Mouse (Mus musculus) CH12.LX (cell line): ENCODE results near the gene Haus3. TPM values are rescaled to one million over a fixed set of nuclear protein-coding genes. Genes with fewer than 3 reads are reported as not detected.

Experiments used
- DNase-seq: peaks from one replicate; pipeline ENCODE4 v3.0.0-alpha.2; 2013; ENCODE audit errors: extremely low read depth
- H3K27ac ChIP-seq: 2 replicates; pipeline ENCODE4 v1.5.1; 2012; ENCODE audit warnings: low read depth, mild to moderate bottlenecking, control low read depth, moderate library complexity; ENCODE audit not compliant: insufficient read depth
- H3K27me3 ChIP-seq: replicated peaks from 2 replicates; pipeline ENCODE3; 2012; ENCODE audit warnings: inconsistent platforms
- H3K36me3 ChIP-seq, 2 experiments: replicated peaks in 1 of 2; 2 replicates each; pipeline versions ENCODE3 to v1.6.1; 2012; ENCODE audit warnings: inconsistent platforms in 1 of 2, low read length in 1 of 2, mild to moderate bottlenecking in 1 of 2, mixed read lengths in 1 of 2, moderate library complexity in 1 of 2; ENCODE audit not compliant: control insufficient read depth in 1 of 2, insufficient read depth in 1 of 2
- H3K4me1 ChIP-seq, 2 experiments: 2 replicates each; pipeline ENCODE4 v1.6.1; 2012; ENCODE audit warnings: inconsistent platforms in 1 of 2, moderate library complexity in 1 of 2; ENCODE audit not compliant: insufficient read depth in 2 of 2, control insufficient read depth in 1 of 2
- H3K4me2 ChIP-seq: 2 replicates; pipeline ENCODE4 v1.6.1; 2012; ENCODE audit warnings: low read depth, mild to moderate bottlenecking, control low read depth; ENCODE audit not compliant: poor library complexity, insufficient read depth, severe bottlenecking
- H3K4me3 ChIP-seq, 3 experiments: fragments of 150-350 bp in 1 of 3; sonication (generic) in 1 of 3; replicated peaks in 1 of 3; 2 replicates each; pipeline versions ENCODE3 to v1.5.1; 2011 to 2012; ENCODE audit warnings: low read depth in 2 of 3, low read length in 2 of 3, mild to moderate bottlenecking in 2 of 3, moderate library complexity in 2 of 3, control low read depth in 1 of 3, improper control_type of control experiment in 1 of 3, inconsistent platforms in 1 of 3, mixed read lengths in 1 of 3; ENCODE audit not compliant: poor library complexity in 1 of 3
- H3K79me2 ChIP-seq: replicated peaks from 2 replicates; pipeline ENCODE4 v1.6.1; 2012; ENCODE audit warnings: mild to moderate bottlenecking, moderate library complexity; ENCODE audit not compliant: control insufficient read depth, poor library complexity, insufficient read depth, severe bottlenecking; ENCODE audit errors: extremely low read depth
- H3K9ac ChIP-seq: 2 replicates; pipeline ENCODE4 v1.6.1; 2012; ENCODE audit warnings: low read depth, mild to moderate bottlenecking, control low read depth, moderate library complexity; ENCODE audit not compliant: insufficient read depth
- H3K9me3 ChIP-seq: replicated peaks from 2 replicates; pipeline ENCODE3; 2012; ENCODE audit warnings: low read length, inconsistent platforms, mixed read lengths
- E2F4 ChIP-seq: IDR thresholded peaks from 2 replicates; pipeline ENCODE4 v1.6.1; 2011; ENCODE audit warnings: low read depth, low read length, improper control_type of control experiment; ENCODE audit not compliant: insufficient replicate concordance
- EP300 ChIP-seq: IDR thresholded peaks from 2 replicates; pipeline ENCODE4 v1.6.1; 2011; ENCODE audit warnings: low read length, improper control_type of control experiment
- GABPA ChIP-seq: IDR thresholded peaks from 2 replicates; pipeline ENCODE4 v1.6.1; 2012; ENCODE audit warnings: low read depth, low read length, improper control_type of control experiment, inconsistent platforms; ENCODE audit not compliant: insufficient replicate concordance
- HCFC1 ChIP-seq: IDR thresholded peaks from 2 replicates; pipeline ENCODE4 v1.6.1; 2012; ENCODE audit warnings: low read depth, mild to moderate bottlenecking, inconsistent platforms, low read length, improper control_type of control experiment
- JUN ChIP-seq: IDR thresholded peaks from 2 replicates; pipeline ENCODE4 v1.6.1; 2011; ENCODE audit warnings: low read depth, mild to moderate bottlenecking, low read length, improper control_type of control experiment, moderate library complexity; ENCODE audit not compliant: insufficient read depth
- JUND ChIP-seq: conservative IDR thresholded peaks from 2 replicates; pipeline ENCODE4 v1.6.1; 2011; ENCODE audit warnings: low read depth, low read length, improper control_type of control experiment
- KAT2A ChIP-seq: IDR thresholded peaks from 2 replicates; pipeline ENCODE4 v1.6.1; 2012; ENCODE audit warnings: low read length, improper control_type of control experiment, inconsistent platforms; ENCODE audit not compliant: insufficient replicate concordance
- MAFK ChIP-seq: IDR thresholded peaks from 2 replicates; pipeline ENCODE4 v1.6.1; 2011; ENCODE audit warnings: low read length, improper control_type of control experiment; ENCODE audit not compliant: insufficient replicate concordance
- MAZ ChIP-seq: IDR thresholded peaks from 2 replicates; pipeline ENCODE4 v1.6.1; 2012; ENCODE audit warnings: low read depth, mild to moderate bottlenecking, inconsistent platforms, low read length, improper control_type of control experiment, moderate library complexity
- MXI1 ChIP-seq: IDR thresholded peaks from 2 replicates; pipeline ENCODE4 v1.6.1; 2011; ENCODE audit warnings: mild to moderate bottlenecking, low read depth, low read length, improper control_type of control experiment
- MYC ChIP-seq: IDR thresholded peaks from 2 replicates; pipeline ENCODE4 v1.6.1; 2011; ENCODE audit warnings: low read depth, mild to moderate bottlenecking, improper control_type of control experiment, low read length
- NRF1 ChIP-seq: IDR thresholded peaks from 2 replicates; pipeline ENCODE4 v1.6.1; 2014; ENCODE audit warnings: low read depth, mild to moderate bottlenecking, inconsistent platforms, low read length, improper control_type of control experiment, moderate library complexity
- PAX5 ChIP-seq: IDR thresholded peaks from 2 replicates; pipeline ENCODE4 v1.6.1; 2012; ENCODE audit warnings: low read length, inconsistent platforms, mixed read lengths
- POLR2AphosphoS2 ChIP-seq: IDR thresholded peaks from 2 replicates; pipeline ENCODE4 v1.6.1; 2011; ENCODE audit warnings: low read depth, low read length, improper control_type of control experiment
- RAD21 ChIP-seq: IDR thresholded peaks from 2 replicates; pipeline ENCODE4 v1.6.1; 2011; ENCODE audit warnings: low read depth, mild to moderate bottlenecking, low read length, improper control_type of control experiment, moderate library complexity
- RCOR1 ChIP-seq: conservative IDR thresholded peaks from 2 replicates; pipeline ENCODE4 v1.6.1; 2012; ENCODE audit warnings: low read depth, mild to moderate bottlenecking, inconsistent platforms, low read length, improper control_type of control experiment
- SIN3A ChIP-seq: IDR thresholded peaks from 2 replicates; pipeline ENCODE4 v1.6.1; 2012; ENCODE audit warnings: low read length, improper control_type of control experiment, inconsistent platforms
- SMC3 ChIP-seq: IDR thresholded peaks from 2 replicates; pipeline ENCODE4 v1.6.1; 2011; ENCODE audit warnings: low read depth, low read length, improper control_type of control experiment
- TBP ChIP-seq: conservative IDR thresholded peaks from 2 replicates; pipeline ENCODE4 v1.6.1; 2011; ENCODE audit warnings: low read depth, low read length, improper control_type of control experiment
- USF1 ChIP-seq: IDR thresholded peaks from 2 replicates; pipeline ENCODE4 v1.6.1; 2014; ENCODE audit warnings: low read depth, mild to moderate bottlenecking, inconsistent platforms, low read length, improper control_type of control experiment
- USF2 ChIP-seq: conservative IDR thresholded peaks from 2 replicates; pipeline ENCODE4 v1.6.1; 2011; ENCODE audit warnings: low read depth, low read length, improper control_type of control experiment
- ZKSCAN1 ChIP-seq: IDR thresholded peaks from 2 replicates; pipeline ENCODE4 v1.6.1; 2012; ENCODE audit warnings: low read depth, inconsistent platforms, low read length, improper control_type of control experiment, borderline replicate concordance
- ZNF384 ChIP-seq: IDR thresholded peaks from 2 replicates; pipeline ENCODE4 v1.6.1; 2012; ENCODE audit warnings: low read depth, low read length, improper control_type of control experiment, inconsistent platforms
- dilution Hi-C: fragments of 300-500 bp; cut with MboI; formaldehyde crosslinking; loops from 2 replicates; pipeline ENCODE4 v1.14.3; 2020; ENCODE audit warnings: low sequenced_read_pairs; ENCODE audit not compliant: extremely low pct_unique_long_range_greater_than_20kb, extremely low pct_ligation_motif_present
- in situ Hi-C: fragments of 300-500 bp; cut with MboI; formaldehyde crosslinking; loops from 3 replicates; pipeline ENCODE4 v1.14.3; 2019; ENCODE audit warnings: low sequenced_read_pairs, low pct_ligation_motif_present, low pct_unique_long_range_greater_than_20kb, mixed read lengths
- polyA plus RNA-seq: library from polyadenylated mRNA; unstranded; fragments of >175 nt; gene quantifications from 2 replicates; pipeline ENCODE4 v1.2.1, GENCODE M21; 2012; ENCODE audit warnings: low read depth; ENCODE audit not compliant: insufficient read length
- total RNA-seq, 2 experiments: library from RNA; depleted of rRNA; stranded (reverse); fragments of 300-350 nt in 1 of 2; fragments of >200 nt in 1 of 2; gene quantifications; 2 replicates each; pipeline ENCODE4 v1.2.3; 2012 to 2014

Haus3 gene
- total and polyA plus RNA-seq, 3 experiments, result 16.0 to 66.0 (median 51.5) TPM

DNA sequence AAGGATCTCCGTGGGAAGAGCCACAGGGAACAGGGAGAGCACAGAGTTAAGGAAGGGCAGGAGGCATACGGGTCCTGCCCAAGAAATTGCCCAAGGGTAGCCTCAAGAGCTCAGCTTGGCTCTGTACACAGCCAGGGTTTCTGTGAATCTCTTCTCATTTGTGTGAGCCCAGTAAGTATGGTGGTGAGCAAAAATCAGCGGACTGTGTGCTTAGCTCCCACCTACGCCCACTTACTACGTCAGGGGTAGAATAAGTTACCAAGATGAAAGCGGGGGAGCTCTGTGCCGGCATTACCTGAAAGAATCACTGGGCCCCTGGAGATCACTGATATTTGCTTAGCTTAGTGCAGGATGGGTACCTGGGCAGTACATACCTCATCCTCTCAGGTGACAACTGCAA is 46.7 kb upstream of the Haus3 start:
- H3K79me2 ChIP-seq, result no peaks in the 10 kb centered on the region
- dilution Hi-C loops (no loop called here), in situ Hi-C loops (no loop called here)
- H3K4me2 ChIP-seq, result no peak overlapping the region
- TF ChIP-seq EP300 (no peak), ZNF384 (no peak), MXI1 (no peak), POLR2AphosphoS2 (no peak), MAZ (no peak), SMC3 (no peak), SIN3A (no peak), JUND (no peak), HCFC1 (no peak), PAX5 (no peak), NRF1 (no peak), E2F4 (no peak), TBP (no peak), JUN (no peak), KAT2A (no peak)
- peaks cover 0 to 6% of the 10 kb centered on the region in 2 experiments; a peak in 2 of 4 replicates for H3K4me1 ChIP-seq
- no peaks in the 10 kb centered on the region for H3K27me3 ChIP-seq
- H3K27ac ChIP-seq, result no peak overlapping the region
- H3K9ac ChIP-seq, result no peak overlapping the region
- DNase-seq, result no peak
- no peaks in the 10 kb centered on the region for H3K36me3 ChIP-seq
- H3K4me3 ChIP-seq, result no peak overlapping the region
- H3K9me3 ChIP-seq, result no peaks in the 10 kb centered on the region

DNA sequence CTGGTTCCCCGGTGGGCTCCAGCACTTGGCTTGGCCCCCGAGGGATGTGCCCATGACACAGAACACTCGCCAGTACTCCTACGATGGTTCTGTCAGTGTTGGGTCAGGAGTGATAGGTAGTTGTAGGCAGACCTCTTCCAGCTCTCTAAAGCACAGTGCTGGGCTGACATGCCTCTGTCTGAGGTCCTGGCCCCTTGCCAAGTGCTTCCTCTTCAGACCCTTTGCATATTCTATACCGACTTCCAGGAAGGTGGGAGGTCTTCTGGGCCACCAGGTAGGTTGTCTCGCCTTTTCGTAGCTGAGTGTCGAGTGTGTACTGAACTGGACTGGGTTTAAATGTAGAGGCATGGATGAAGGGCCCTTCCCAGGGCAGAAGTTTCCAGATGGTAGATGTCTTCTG is 44.3 kb upstream of the Haus3 start:
- in situ Hi-C loops, result no loop called here
- no peaks in the 10 kb centered on the region for H3K79me2 ChIP-seq
- H3K4me1 ChIP-seq, result peaks cover 0 to 6% of the 10 kb centered on the region in 2 experiments; a peak in 2 of 4 replicates
- H3K9ac ChIP-seq, result no peak overlapping the region
- H3K4me2 ChIP-seq, result no peak overlapping the region
- no peaks in the 10 kb centered on the region for H3K36me3 ChIP-seq
- TF ChIP-seq GABPA (no peak), USF1 (no peak), RAD21 (no peak), HCFC1 (no peak), ZKSCAN1 (no peak), KAT2A (no peak), ZNF384 (no peak), MAFK (no peak), USF2 (no peak), MYC (no peak), RCOR1 (no peak)
- no peaks in the 10 kb centered on the region for H3K9me3 ChIP-seq
- no peaks in the 10 kb centered on the region for H3K27me3 ChIP-seq
- no peak overlapping the region for H3K4me3 ChIP-seq
- H3K27ac ChIP-seq, result no peak overlapping the region
- dilution Hi-C loops, result no loop called here
- no peak for DNase-seq
